Mouse (Mus musculus): ENCODE data around the gene Cd6.

GRCm38 (mm10) chr19:10816462-10816861 is 13.4 kb downstream of the Cd6 start:
- no peak for TF ChIP-seq CTCF (IDR thresholded peaks at IDR 0.05; ENCODE audit: insufficient read depth, low read length)
- TF ChIP-seq POLR2A (IDR thresholded peaks at IDR 0.05; ENCODE audit: borderline replicate concordance, extremely low read depth, low read depth, low read length), result no peak

All from lung, adult 2 months (tissue).